Mouse (Mus musculus): ENCODE measurements around the gene Hs6st3.

GRCm38 (mm10) chr14:119367866-119368425 lies 229.8 kb downstream of the Hs6st3 start:
- TF ChIP-seq EP300 (IDR thresholded peaks at IDR 0.05; ENCODE audit: low read depth) (no peak), CTCF (IDR thresholded peaks at IDR 0.05; ENCODE audit: low read depth) (no peak)

Data from liver, embryonic 14.5 days (tissue).